Comparison of ENCODE assay signal across 18 mouse cellular contexts in genomic region chr11:81570406-81570805, GRCm38 (mm10).
A peak's percentile ranks its signal among the peaks of the same experiment; 100 is the strongest.
DNase-seq lines count a peak whose midpoint lies in the region; ATAC-seq and TF ChIP-seq lines count a peak whose summit lies in the region.
"Had no signal": no experiment of that assay in that cellular context is flagged by ENCODE, and none has a peak within 500 bp of the region (broad histone marks: within the 10 kb centered on the region; RNA-seq: fewer than 3 reads in every experiment).

No protein-coding gene starts in this region.

- H3K27ac ChIP-seq in forebrain, embryonic 13.5 days = no peak overlapping the region
- no peak overlapping the region for H3K27ac ChIP-seq in forebrain, embryonic 11.5 days (ENCODE audit: low read depth, low read length)
- H3K27ac ChIP-seq in left cerebral cortex, adult 2 months = no peak overlapping the region
- H3K27ac ChIP-seq: embryonic facial prominence, embryonic 15.5 days; hindbrain, embryonic 10.5 days; limb, embryonic 12.5 days; liver, embryonic 13.5 days; macrophage; midbrain, embryonic 12.5 days; neural tube, embryonic 15.5 days; stomach, postnatal 0 days had no signal

- H3K36me3 ChIP-seq in forebrain, embryonic 13.5 days (ENCODE audit: poor library complexity, severe bottlenecking) = no peaks in the 10 kb centered on the region
- H3K36me3 ChIP-seq in forebrain, embryonic 11.5 days (ENCODE audit: control insufficient read depth, insufficient read depth, low read length) = no peaks in the 10 kb centered on the region
- H3K36me3 ChIP-seq: embryonic facial prominence, embryonic 15.5 days; hindbrain, embryonic 10.5 days; limb, embryonic 12.5 days; liver, embryonic 13.5 days; midbrain, embryonic 12.5 days; neural tube, embryonic 15.5 days had no signal

- DNase-seq in forebrain, embryonic 11.5 days (ENCODE audit: low spot score) = no peak
- peak; percentile 49 for DNase-seq in left cerebral cortex, postnatal 4 days
- no peak for DNase-seq in left cerebral cortex, adult 2 months (ENCODE audit: extremely low spot score in 1 of 2, low spot score in 2 of 2)
- peak; percentile 72 for DNase-seq in brain, adult 2 months (ENCODE audit: low read depth, low spot score)
- peak; percentile 26 to 69 for DNase-seq in cerebellum, postnatal 25 days
- no peak for DNase-seq in kidney, postnatal 14 days
- DNase-seq: gastrocnemius, postnatal 36 days; kidney, adult 18-20 months; kidney, postnatal 10 days; liver, embryonic 13.5 days had no signal

- peak; percentile 58; the same call in 1 of the 2 replicates for ATAC-seq in forebrain, embryonic 13.5 days
- no peak for ATAC-seq in forebrain, embryonic 11.5 days (replicated peaks; ENCODE audit: low FRiP score)

- no peak overlapping the region for H3K4me2 ChIP-seq in forebrain, embryonic 13.5 days
- no peak overlapping the region for H3K4me2 ChIP-seq in forebrain, embryonic 11.5 days (ENCODE audit: low read depth, low read length, severe bottlenecking)
- H3K4me2 ChIP-seq: embryonic facial prominence, embryonic 15.5 days; limb, embryonic 12.5 days; liver, embryonic 13.5 days; midbrain, embryonic 12.5 days; neural tube, embryonic 15.5 days had no signal

- H3K4me1 ChIP-seq in forebrain, embryonic 13.5 days = peaks cover 4% of the 10 kb centered on the region; the same call in 1 of the 2 replicates
- peaks cover 2% of the 10 kb centered on the region; the same call in 1 of the 2 replicates for H3K4me1 ChIP-seq in forebrain, embryonic 11.5 days (replicated peaks; ENCODE audit: control insufficient read depth, insufficient read depth, low read length)
- H3K4me1 ChIP-seq: embryonic facial prominence, embryonic 15.5 days; hindbrain, embryonic 10.5 days; limb, embryonic 12.5 days; liver, embryonic 13.5 days; midbrain, embryonic 12.5 days; neural tube, embryonic 15.5 days had no signal

- 53% methylated on average over 3 of the region's 3 CpGs for WGBS in forebrain, embryonic 13.5 days
- 88% methylated on average over 3 of the region's 3 CpGs for WGBS in forebrain, embryonic 11.5 days

- no peaks in the 10 kb centered on the region for H3K27me3 ChIP-seq in forebrain, embryonic 13.5 days
- H3K27me3 ChIP-seq in forebrain, embryonic 11.5 days (ENCODE audit: control insufficient read depth, insufficient read depth, low read length) = no peaks in the 10 kb centered on the region
- H3K27me3 ChIP-seq: embryonic facial prominence, embryonic 15.5 days; limb, embryonic 12.5 days; liver, embryonic 13.5 days; neural tube, embryonic 15.5 days had no signal

- H3K9me3 ChIP-seq in forebrain, embryonic 13.5 days (replicated peaks) = 0 out of 2 replicates have a peak, but pooled peaks cover 2% of the 10 kb centered on the region
- no peaks in the 10 kb centered on the region for H3K9me3 ChIP-seq in forebrain, embryonic 11.5 days (ENCODE audit: control insufficient read depth, low read length)
- H3K9me3 ChIP-seq: embryonic facial prominence, embryonic 15.5 days; hindbrain, embryonic 10.5 days; limb, embryonic 12.5 days; liver, embryonic 13.5 days; midbrain, embryonic 12.5 days; neural tube, embryonic 15.5 days had no signal

- no peak for TF ChIP-seq CTCF in left cerebral cortex, adult 2 months (IDR thresholded peaks at IDR 0.05)

- H3K9ac ChIP-seq in forebrain, embryonic 13.5 days = no peak overlapping the region
- no peak overlapping the region for H3K9ac ChIP-seq in forebrain, embryonic 11.5 days (ENCODE audit: low read length)
- H3K9ac ChIP-seq: embryonic facial prominence, embryonic 15.5 days; limb, embryonic 12.5 days; liver, embryonic 13.5 days; midbrain, embryonic 12.5 days; neural tube, embryonic 15.5 days had no signal

- intact Hi-C loops in left cerebral cortex, postnatal 4 days (cut with DNase I) = no loop called here
- intact Hi-C loops in left cerebral cortex, adult 2 months (cut with DNase I) = no loop called here

- H3K4me3 ChIP-seq in forebrain, embryonic 13.5 days = no peak overlapping the region
- no peak overlapping the region for H3K4me3 ChIP-seq in forebrain, embryonic 11.5 days (ENCODE audit: low read depth, low read length)
- no peak overlapping the region for H3K4me3 ChIP-seq in left cerebral cortex, adult 2 months
- H3K4me3 ChIP-seq: embryonic facial prominence, embryonic 15.5 days; hindbrain, embryonic 10.5 days; limb, embryonic 12.5 days; liver, embryonic 13.5 days; midbrain, embryonic 12.5 days; neural tube, embryonic 15.5 days had no signal

Comparison
In these comparisons a context has a peak if more than half of its experiments do, and no peak if none do; other contexts are left out.
1. DNase-seq: peak in left cerebral cortex, postnatal 4 days (single experiment), brain, adult 2 months (single experiment) and cerebellum, postnatal 25 days (2 of 2); none in forebrain, embryonic 11.5 days (single experiment), left cerebral cortex, adult 2 months (0 of 2) and kidney, postnatal 14 days (single experiment).